8 mouse cellular contexts compared by ENCODE assay signal in genomic region chr4:123535271-123535670, GRCm38 (mm10).
DNase-seq lines count a peak whose midpoint lies in the region; ATAC-seq lines count a peak whose summit lies in the region.
"Had no signal": no experiment of that assay in that cellular context is flagged by ENCODE, and none has a peak within 500 bp of the region (broad histone marks: within the 10 kb centered on the region; RNA-seq: fewer than 3 reads in every experiment).

No protein-coding gene starts in this region.

- peaks cover 6% of the 10 kb centered on the region; the same call in 1 of the 2 replicates for H3K36me3 ChIP-seq in hindbrain, embryonic 14.5 days (replicated peaks; ENCODE audit: control insufficient read depth, insufficient read depth)

- 36% methylated on average over 1 of the region's 1 CpGs for WGBS in hindbrain, embryonic 14.5 days

- no peaks in the 10 kb centered on the region for H3K27me3 ChIP-seq in hindbrain, embryonic 14.5 days (ENCODE audit: control insufficient read depth, insufficient read depth, low read length)
- H3K27me3 ChIP-seq: neural tube, embryonic 12.5 days had no signal

- peak; percentile 65; the same call in 1 of the 2 replicates for ATAC-seq in hindbrain, embryonic 14.5 days (ENCODE audit: low FRiP score)
- ATAC-seq in megakaryocyte-erythroid progenitor cell, adult 5-6 weeks (replicated peaks; ENCODE audit: low FRiP score, low TSS enrichment, poor library complexity, severe bottlenecking) = peak; percentile 81

- H3K4me3 ChIP-seq in hindbrain, embryonic 14.5 days (replicated peaks; ENCODE audit: low read length) = no peak overlapping the region
- H3K4me3 ChIP-seq: neural tube, embryonic 12.5 days had no signal

- peak overlapping the region; percentile 18; the same call in 1 of the 2 replicates for H3K27ac ChIP-seq in hindbrain, embryonic 14.5 days
- H3K27ac ChIP-seq: neural tube, embryonic 12.5 days had no signal

- no peak overlapping the region for H3K9ac ChIP-seq in hindbrain, embryonic 14.5 days
- H3K9ac ChIP-seq: neural tube, embryonic 12.5 days had no signal

- H3K9me3 ChIP-seq in hindbrain, embryonic 14.5 days (ENCODE audit: control insufficient read depth, low read length) = no peaks in the 10 kb centered on the region
- H3K9me3 ChIP-seq: neural tube, embryonic 12.5 days had no signal

- H3K4me1 ChIP-seq in hindbrain, embryonic 14.5 days (replicated peaks; ENCODE audit: control insufficient read depth, insufficient read depth, low read length) = no peaks in the 10 kb centered on the region
- H3K4me1 ChIP-seq: neural tube, embryonic 12.5 days had no signal

- peak; percentile 79 for DNase-seq in R1 (ENCODE audit: low read depth, low spot score)
- peak; percentile 76 to 85 for DNase-seq in cerebellum, adult 18-20 months
- peak; percentile 74 to 89 for DNase-seq in frontal cortex, adult 2 months (ENCODE audit: extremely low spot score in 1 of 2, low spot score in 1 of 2)
- peak; percentile 76 for DNase-seq in hindbrain, embryonic 14.5 days (ENCODE audit: low spot score)
- peak; percentile 21 to 59 for DNase-seq in layer of hippocampus, postnatal 25 days (ENCODE audit: extremely low spot score in 1 of 2, low spot score in 1 of 2)
- DNase-seq in spleen, adult 18-20 months = peak; percentile 20 to 64

- no peak overlapping the region for H3K4me2 ChIP-seq in hindbrain, embryonic 14.5 days (replicated peaks)
- H3K4me2 ChIP-seq: neural tube, embryonic 12.5 days had no signal
